Mouse (Mus musculus) layer of hippocampus, postnatal 25 days (tissue): ENCODE measurements around the gene Prss12. TPM values are rescaled to one million over a fixed set of nuclear protein-coding genes. Genes with fewer than 3 reads are reported as not detected.
"Not testable (repeated sequence)": the region's sequence is repeated elsewhere in the genome, so short reads cannot be mapped to it uniquely, and the experiment has no call there.

Experiments used
- DNase-seq, 2 experiments: peaks; one replicate each; pipeline ENCODE4 v3.0.0; 2022; ENCODE audit warnings: mixed read lengths in 2 of 2, low spot score in 1 of 2; ENCODE audit errors: extremely low spot score in 1 of 2
- total RNA-seq, 2 experiments: library from RNA; stranded (reverse); gene quantifications; 2 replicates each; pipeline ENCODE4 v1.2.3; 2021

Prss12 gene
- total RNA-seq, 2 experiments from 2014 or later: 11.3 to 13.4 TPM

DNA sequence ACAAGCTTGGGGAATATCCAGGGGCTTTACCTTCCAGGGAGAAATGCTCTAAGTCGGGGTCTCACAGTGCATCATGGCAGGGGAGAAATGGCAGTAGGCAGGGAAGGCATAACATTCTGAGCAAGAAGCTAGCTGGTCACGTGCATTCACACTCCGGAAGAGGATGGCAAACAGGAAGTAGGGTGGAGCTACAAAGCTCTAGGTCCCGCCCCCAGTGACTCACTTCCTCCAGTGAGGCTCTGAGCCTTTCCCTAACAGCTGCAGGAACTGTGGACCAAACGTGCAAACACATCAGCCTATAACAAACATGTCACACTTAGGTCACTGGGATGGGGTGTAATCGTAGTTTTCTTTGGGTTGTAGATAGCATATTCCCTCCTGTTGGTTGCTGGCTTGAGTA, 15.6 kb downstream of the Prss12 start:
- no peak for DNase-seq

DNA sequence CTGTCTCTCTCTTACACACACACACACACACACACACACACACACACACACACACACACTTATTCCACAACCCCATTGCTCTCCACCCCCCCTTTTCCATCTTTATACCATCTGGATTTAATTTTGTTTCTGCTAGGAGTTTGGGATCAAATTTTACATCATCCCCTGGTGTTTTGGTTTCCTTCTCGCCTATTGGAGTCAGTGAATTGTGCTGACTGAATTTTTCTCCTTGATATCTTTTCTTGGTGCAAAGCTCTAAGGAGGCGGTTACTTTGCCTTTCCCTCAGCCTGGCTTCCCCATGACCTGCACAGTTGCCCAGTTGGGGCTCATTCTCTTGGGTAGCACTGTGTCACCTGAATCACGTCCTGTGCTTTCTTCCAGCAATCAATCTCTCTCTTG, 30.1 kb downstream of the Prss12 start:
- no peak for DNase-seq

DNA sequence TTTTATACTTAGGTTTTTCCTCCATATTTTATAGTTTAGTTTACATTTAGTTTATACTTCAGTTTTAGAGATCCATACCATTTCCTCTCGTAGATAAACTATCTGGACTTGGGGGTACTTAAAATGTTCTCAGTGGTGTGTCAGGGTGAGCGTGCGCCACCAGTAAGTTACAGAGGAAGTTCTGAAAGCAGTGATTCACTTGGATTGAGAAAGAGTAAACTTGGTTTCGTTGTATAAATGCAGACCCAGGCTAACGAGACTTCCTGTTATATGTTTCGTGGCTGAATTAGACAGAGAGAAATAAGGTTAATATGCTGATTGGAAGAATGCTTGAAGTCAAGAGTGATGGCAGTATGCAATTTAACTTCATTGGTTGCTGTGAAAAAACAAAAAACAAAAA, 34.6 kb downstream of the Prss12 start:
- no peak for DNase-seq

DNA sequence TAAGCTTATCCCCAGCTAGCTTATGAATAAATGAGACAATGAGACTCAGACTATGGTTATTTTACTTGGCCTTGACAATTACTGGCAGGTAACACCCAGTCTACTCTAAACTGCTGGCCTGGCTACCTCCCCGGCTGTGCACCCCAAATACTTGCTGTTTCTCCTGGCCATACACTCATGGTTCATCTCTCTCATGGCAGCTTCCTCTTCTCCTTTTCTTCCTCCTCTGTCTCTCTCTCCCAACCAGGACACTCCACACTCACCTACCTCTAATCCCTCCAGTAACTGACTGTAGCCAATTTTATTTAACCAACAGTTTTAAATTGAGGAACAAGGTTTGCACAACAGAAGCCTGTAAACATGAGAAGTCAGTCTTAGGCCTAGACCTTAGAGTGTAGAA, 45.1 kb downstream of the Prss12 start:
- no peak for DNase-seq

DNA sequence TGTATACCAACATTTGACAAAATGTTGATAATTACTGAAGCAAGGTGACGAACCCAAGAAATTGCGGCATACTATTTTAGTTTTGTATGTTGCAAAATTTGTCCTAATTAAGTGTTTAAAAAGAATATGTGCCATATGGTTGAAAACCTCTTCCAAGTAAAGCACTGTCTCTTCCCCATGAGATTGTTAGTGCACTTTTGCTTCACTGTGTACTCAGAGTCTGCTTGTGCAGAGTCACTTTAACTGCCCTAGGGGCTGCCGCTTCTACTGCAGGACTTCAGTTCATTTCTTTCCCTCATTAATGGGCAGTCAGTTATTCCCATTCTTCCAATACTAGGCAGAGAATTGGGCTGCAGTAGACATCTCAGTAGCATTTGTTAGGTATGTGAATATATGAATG, 46.5 kb downstream of the Prss12 start:
- no peak for DNase-seq

DNA sequence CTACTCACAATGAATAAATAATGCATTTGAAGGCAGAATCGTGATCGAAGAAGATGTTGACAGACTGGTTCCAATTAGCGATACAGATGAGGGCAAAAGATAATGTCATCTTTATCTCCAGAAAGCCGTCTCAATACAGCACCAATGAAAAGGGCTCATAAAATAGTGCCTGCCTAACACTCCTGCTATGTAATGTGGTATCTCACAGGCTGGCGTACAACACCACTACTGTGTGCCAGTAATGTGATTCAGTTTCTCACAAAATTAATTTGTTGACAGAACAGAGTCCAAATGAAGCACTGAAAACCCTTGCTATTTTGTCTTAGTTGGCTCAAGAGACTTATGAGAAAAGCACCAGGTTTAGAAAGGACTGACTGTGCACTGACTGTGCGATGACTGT, 48.4 kb downstream of the Prss12 start:
- DNase-seq: no peak

DNA sequence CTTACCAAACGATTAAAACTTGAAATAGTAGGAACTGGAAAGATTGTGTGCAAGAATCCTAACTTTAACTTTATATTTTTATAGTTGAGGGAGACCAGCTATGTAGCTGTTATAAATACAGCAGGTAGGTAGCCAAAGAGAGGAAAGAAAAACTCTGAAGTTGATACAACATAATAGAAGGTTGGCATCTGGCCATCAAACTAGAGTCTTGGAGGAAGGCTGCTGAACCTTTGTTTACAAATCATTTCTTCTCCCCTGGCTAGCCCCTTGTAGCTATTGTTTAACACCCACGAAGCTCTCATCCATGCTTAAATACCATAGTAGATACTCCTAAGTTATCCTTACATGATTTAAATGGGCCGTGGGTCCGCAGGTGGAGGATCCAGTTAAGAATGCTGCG, 52.1 kb downstream of the Prss12 start:
- no peak for DNase-seq

DNA sequence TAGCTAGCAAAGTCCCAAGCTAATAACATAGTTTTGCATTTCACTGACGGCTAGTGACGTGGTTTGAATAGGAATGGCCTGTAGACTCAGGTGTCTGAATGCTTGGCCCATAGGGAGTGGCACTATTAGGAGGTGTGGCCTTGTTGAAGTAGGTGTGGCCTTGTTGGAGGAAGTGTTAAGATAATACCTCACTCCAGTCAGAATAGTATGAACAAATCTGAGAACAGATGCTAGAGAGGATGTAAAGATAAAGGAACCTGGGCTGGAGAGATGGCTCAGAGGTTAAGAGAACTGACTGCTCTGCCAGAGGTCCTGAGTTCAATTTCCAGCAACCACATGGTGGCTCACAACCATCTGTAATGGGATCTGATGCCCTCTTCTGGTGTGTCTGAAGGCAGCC, 55.1 kb downstream of the Prss12 start:
- DNase-seq: not testable (repeated sequence)

DNA sequence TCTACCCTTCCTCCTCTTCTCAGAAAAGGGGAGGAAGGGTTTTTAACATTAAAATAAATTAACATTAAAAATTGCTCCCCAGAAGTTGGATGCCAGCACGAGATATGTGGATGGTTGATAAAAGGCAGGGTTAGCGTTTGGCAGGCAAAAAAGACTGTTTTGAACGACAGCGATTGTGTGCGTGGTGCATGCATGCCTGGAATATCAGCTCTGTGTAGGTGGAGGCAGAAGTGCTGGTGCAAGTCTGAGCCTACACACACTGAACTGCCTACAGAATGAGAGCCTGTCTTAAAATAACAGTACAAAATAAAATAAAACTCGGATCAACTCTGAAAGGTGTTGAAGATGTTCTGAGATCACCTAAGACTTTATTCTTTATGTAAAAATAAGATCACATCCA, 57.2 kb downstream of the Prss12 start:
- peak in 1 of 2 experiments; percentile 10 for DNase-seq

DNA sequence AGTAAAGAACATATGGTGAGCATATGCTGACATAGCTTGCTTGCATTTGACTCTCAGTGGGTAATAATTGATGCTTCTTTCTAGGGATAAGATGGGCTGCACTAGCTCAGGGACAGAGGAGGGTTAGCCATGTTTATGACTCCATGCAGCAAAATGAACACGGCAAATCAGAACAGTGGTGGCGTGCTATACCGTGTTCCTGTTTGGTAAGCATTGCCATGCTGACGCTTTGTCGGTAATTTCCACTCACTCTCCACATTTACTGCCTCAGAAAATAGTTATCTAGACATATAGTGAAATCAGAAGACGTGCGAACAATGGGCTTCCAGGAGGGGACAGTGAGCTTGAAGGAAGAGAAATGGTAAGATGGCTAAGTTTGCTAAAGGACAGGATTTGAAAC, 58.1 kb downstream of the Prss12 start:
- no peak for DNase-seq

DNA sequence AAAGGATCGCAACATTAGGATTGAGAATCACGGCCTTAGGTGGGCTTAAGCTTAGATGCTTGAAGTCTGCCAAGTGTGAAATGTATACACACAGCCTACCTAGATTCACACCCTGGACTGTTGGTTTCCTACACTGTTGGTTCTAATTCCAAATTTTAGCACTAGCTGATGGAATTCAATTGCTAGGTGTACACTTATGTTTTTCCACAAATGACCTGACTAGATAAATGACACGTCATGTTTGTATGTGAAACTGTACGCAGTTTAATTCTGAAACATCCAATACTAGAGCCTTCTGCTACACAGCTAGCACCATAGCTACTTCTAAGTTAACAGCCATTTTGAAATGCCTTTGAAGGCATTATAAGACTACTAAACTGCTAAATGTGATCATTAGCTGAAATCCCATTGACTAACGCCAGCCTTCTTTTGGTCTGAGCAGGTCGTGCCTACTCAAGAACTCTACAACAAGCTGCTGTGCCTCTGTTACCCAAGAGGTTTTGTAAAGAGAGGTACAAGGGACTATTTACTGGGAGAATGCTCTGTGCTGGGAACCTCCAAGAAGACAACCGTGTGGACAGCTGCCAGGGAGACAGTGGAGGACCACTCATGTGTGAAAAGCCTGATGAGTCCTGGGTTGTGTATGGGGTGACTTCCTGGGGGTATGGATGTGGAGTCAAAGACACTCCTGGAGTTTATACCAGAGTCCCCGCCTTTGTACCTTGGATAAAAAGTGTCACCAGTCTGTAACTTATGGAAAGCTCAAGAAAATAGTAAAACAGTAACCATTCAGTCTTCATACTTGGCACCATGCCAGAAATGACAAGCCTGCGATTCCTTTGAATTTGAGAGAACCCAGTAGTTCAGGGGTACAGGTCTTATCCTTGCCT, 59.3 kb downstream of the Prss12 start:
- DNase-seq: no peak

DNA sequence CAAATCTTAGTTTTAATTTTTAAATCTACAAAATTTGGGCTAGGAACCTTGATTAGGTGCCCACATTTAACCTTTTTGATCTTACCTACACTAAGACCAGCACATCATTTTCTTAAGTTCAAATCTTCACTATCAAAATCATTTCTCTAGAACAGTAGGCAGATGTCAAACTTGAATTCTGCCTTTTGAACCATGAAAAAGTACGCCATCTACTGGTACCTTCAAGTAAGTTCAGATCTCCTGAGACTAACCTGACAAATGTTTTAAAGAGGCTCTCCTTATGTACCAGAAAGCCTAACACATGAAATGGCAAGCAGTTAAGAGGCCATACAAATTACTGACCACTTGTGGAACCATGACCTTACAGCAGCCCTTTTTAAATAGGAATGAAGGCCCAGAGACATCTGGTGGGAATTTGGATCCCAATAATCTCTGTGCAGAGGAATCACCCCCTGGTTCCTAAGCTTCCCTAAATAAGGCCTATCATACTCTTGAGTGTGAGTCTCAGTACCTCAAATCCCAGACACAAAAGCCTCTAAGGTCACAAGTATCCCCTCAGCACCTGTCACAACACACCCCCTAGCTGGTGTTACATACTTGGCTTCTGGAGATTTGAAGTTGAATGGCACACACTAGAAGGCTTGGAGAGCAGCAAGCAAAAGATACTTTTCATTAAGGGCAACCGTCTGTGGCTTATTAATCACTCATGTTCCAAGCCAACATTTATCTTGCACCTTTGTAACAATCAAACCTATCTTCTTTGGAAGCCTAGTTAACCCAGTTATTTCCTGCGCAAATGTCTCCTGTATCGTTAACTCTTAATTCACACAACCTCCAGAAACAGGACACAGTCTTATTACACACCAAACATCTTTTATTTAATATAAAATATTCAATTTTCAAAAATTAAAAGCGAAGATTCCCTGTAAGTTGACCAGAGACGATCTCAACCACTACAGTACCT, 60.3 kb downstream of the Prss12 start:
- DNase-seq: no peak

DNA sequence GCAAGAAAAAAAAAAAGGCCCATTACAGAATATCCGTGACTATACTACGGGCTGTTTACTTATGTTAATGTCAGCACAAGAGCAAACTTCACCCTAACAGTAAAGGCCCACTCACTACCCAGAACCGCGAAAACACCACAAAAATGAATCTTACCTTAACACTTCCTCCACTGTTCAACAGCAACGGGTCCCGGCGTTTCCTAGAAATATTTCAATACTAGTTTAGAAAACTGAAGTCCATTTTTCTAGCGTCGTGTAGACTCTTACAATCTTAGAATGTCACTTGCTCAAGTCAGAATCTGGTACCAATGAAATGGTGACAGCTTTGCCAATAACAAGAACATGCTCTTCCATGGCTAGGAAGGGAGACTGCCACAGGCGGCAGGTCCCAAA, 60.9 kb downstream of the Prss12 start:
- no peak for DNase-seq

DNA sequence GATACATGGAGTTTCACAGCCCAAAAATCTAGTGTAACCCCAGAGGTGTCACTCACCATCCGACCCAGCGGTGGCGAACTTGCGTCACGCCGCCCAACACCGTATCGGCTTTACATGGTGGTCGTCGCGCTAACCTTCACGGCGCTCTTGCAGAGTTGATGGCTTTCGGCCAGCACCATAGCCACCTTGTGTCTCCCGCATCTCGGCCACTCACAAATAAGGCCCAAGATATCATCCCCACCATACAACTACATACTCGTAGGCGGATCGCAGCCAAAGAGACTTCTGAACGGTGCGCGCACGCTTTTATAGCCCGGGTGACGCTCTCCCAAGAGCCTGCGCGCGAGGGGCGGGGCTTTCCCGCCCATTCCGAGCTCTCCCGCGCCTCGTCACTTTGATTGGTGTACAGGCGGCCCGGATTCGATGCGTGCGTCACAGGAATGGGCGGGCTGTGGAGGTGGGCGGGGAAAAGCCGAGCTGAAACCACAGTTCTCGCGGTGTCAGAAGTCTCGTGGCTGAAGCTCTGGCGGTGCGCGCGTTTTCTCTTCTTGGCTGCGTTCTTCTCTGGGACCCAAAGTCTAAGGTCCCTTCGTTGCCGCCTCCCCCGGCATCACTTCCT, 61.5 kb downstream of the Prss12 start:
- DNase-seq: peak; percentile 94 to 95

DNA sequence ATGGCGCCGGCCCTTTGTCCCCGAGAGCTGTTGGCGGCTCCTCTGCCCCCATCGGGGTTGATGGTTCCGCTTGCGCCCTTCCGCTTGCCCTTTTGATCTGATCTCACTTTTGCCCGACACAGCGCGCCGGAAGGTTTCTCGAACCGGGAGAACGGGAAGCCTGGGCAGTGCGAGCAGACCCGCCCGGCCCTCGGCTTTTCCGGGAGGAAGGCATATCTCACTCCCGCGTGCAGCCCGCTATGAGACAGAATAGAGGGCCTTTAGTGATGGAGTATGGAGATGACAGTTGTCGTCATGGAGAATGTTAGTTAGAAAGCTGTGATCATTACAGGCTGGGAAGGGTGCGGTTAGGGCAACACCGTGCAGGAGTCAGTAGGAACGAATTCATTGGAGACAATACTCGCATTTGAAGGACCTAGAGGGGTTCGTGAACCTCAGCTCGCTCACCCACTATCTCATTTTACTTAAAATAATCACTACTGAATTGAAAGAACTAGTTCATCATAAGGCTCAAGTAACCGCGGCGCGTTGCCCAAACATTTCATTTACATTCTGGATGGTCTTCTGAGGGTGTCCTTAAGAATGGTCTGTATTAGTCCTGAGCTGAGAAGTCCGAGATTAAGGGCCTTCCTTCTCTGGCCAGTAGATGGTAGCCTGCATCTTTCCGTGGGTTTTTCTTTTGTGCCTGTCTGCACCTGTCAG, 62.1 kb downstream of the Prss12 start:
- DNase-seq: no peak

DNA sequence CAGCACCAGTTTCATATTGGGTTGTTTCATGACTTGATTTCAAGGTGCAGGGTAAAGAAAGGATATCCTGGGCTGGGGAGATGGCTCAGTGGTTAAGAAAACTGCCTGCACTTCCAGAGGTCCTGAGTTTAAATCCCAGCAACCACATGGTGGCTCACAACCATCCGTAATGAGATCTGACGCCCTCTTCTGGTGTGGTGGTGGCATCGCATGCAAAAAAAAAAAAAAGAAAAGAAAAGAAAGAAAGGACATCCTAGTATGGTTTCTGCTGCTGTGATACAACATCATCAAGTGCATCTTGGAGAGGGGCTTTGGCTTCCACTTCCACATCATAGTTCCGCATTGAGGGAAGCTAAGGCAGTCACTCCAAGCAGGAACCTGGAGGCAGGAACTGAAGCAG, 65.1 kb downstream of the Prss12 start:
- no peak for DNase-seq

DNA sequence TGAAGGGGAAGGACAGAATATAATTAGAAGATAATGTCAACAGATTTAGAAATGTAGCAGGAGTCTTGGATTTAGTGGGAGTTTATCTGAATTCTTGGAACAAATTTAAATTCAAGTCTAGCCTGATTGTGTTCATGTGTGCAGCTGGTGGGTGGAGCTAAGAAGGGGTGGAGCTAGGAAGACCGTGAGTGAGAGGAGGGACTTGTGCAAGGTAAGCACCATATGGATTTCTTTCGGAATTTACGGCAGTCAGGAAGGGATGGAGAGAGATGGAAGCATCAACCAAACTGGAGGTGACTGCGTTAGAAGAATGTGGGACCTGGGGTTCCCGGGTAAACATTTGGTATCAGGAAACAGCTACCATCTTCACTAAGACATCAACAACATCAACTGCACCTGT, 68.2 kb downstream of the Prss12 start:
- no peak for DNase-seq

DNA sequence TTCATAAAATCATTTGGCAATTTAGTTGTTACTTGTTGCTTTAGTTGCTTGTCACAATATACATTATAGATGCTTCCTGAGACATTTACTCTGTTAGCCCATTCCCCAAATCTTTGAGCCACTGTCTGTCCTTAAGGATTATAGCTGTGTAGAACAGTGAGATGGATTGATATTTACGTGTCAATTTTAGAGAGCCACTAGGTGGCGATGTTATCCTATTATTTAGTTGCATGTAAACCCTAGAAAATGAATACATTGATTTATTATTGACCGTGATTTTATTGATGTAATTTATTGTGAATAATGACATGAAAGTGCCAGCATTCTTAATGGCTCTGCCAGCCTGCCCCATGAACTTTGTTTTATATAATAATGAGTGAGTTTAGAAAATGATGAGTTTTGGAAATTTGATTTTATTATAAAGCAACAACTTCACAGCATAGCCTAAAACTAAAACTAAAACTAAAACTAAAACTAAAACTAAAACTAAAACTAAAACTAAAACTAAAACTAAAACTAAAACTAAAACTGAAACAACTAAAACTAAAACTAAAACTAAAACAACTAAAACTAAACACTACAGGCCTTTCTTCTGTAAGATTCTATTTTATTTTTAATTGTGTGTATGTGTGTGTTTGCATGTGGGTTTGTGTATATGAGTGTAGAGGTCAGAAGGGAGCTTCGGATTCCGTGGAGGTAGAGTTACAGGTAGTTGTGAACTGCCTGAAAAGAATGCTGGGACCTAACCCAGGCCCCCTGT, 69.1 kb downstream of the Prss12 start:
- peak in 1 of 2 experiments; percentile 67 for DNase-seq

DNA sequence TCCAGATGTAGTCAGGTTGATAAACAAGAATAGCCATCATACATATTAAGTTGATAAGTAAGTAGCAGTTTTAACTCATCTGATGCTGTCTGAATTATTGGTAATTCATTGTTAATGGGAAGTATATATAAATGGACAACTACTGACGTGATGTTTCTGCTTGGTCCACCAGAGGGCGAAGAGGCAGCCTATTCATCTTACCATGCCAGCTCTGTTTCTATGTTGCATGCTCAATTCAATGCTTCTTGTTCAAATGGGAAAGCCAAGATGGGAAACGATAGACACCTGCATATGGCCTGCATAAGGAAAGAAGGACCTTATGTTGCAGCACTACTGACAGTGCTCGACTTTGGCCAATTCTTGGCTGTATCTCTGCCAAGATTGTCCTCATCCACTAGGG, 70.1 kb downstream of the Prss12 start:
- DNase-seq: peak in 1 of 2 experiments; percentile 49
